Mouse (Mus musculus) lung, postnatal 4 days (tissue): ENCODE measurements around the gene Cyp3a16.
A peak's percentile ranks its signal among the peaks of the same experiment; 100 is the strongest.
"Not testable (repeated sequence)": the region's sequence is repeated elsewhere in the genome, so short reads cannot be mapped to it uniquely, and the experiment has no call there.

ENCODE experiments used
- DNase-seq, 2 experiments: peaks; one replicate each; pipeline ENCODE4 v3.0.0; 2021

Gene Cyp3a16

DNA sequence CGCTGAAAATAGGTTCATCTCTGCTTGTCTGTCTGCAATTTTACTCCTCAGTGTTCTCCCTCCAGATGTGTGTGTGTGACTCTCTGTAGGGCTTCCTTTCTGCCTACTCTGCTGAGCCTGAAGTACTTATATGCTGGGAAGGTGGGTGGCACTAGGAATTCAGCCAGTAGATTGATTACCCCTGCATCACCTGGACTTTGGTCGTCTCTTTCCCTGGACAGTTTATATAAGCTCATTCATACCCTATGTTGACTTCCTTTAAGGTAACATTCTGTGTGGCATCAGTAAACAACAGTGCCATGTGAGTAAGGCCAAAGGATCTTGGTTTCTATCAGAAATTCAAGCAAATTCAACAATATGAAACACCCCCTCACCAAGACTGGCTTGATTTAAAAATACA is at the start of gene Cyp3a16:
Gene Cyp3a16 (minus strand): TSS at position 101 of the 400 bp plus-strand sequence.
- DNase-seq = not testable (repeated sequence)

DNA sequence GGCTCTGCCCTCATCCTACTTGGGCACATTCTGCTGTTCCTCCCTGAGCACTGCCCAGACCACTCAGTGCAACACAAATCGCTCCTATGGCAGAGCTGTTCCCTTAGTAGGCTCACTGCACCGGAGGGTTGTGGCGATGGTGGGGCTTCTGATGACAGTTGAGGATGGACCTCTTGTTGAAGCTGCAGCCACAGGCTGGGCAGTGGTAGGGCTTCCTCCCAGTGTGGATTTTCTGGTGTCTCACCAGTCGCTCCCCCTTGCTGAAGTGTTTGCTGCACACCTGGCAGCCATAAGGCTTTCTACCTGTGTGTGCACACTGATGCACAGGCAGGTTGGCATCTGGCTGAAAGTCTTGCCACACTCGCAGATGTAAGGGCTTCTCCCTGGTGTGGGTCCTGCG is 20.8 kb upstream of the Cyp3a16 start:
- DNase-seq = peak in 1 of 2 experiments; percentile 20

DNA sequence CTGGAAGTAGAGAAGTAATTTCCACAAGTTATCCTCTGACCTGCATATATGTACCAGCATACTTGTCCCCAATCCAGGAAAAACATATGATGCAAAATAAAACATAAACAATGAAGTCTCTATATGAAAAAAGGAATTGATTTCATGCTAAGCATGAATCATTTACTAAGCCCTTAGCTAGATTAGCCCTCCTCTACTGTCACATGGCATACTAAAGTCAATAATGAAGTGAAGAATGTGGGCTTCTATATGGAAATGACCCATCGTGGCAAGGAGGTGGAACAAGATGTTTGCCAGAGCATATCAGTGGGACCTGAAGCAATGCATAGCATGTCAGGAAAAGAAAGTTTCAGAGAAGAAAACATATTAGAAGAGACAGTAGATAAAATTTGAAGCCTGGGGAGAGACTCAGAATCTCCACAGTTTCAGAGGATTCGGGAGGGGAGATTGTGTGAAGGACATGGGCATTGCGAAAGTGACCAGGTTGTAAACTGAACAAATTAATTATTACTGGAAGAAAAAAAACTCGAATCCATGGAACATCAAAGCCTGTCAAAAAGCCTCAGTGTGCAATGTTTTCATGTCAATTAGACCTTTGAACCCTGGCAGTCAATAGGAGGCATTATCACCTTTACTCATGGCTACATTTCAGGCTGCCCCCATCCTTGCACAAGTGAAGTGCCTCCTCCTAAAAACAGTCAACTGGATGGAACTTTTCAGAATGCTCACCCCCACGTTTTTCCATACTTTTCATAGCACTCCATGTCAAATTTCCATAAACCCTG is 5.0 kb downstream of the Cyp3a16 start:
- no peak for DNase-seq

GRCm38 (mm10) chr5:145462321-145462720 is 7.2 kb downstream of the Cyp3a16 start:
- DNase-seq = no peak

GRCm38 (mm10) chr5:145454389-145454788 is 15.1 kb downstream of the Cyp3a16 start:
- no peak for DNase-seq

DNA sequence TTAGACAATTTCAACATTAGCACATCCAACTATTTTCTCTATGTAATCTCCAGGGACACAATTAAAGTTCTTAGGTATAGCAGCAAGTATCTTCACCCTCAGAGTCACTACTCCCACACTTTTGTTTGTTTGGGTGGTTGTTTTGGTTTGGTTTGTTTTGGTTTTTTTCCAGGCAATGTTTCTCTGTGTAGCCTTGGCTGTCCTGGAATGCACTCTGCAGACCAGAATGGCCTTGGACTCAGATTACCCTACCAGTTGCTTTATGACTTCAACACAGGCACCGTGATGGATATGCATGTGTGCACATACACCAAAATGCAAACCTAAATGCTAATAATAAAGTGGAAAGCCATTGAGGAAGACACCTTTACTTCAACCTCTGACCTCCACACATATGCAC is 35.8 kb downstream of the Cyp3a16 start:
- DNase-seq = no peak

- DNase-seq = no peak
Measured at GRCm38 (mm10) chr5:145431004-145431403, 38.5 kb downstream of the Cyp3a16 start.

DNA sequence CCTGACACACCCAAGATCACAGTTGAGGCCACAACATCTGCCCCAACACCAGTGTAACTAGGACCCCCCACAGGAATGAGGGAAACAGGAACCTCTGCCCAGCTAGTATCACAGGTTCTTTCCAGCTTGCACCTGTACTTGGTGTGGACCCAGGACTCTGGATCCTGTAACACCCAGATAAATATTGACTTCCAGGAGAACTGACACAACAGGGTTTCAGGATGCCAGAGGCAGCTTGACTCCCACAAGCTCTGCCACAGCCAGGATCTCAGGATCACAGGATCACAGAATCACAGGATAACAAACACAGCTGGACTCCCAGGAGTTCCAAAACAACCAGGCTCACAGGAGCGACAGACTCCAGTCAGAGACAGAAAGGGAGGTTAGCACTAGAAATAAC is 47.2 kb downstream of the Cyp3a16 start:
- DNase-seq = no peak

- not testable (repeated sequence) for DNase-seq
Measured at GRCm38 (mm10) chr5:145415416-145415815, 54.1 kb downstream of the Cyp3a16 start.
